Mouse (Mus musculus) frontal cortex, adult (tissue): Measurements from ENCODE around the gene Hist1h2ac.
"Not testable (repeated sequence)": the region's sequence is repeated elsewhere in the genome, so short reads cannot be mapped to it uniquely, and the experiment has no call there.

Experiments used
- ATAC-seq: cut with Nextera tagmentation; 2 replicates; pipeline ENCODE4 v1.9.2; 2017; ENCODE audit warnings: mild to moderate bottlenecking, moderate library complexity, mixed read lengths; ENCODE audit not compliant: low TSS enrichment

Hist1h2ac gene

DNA sequence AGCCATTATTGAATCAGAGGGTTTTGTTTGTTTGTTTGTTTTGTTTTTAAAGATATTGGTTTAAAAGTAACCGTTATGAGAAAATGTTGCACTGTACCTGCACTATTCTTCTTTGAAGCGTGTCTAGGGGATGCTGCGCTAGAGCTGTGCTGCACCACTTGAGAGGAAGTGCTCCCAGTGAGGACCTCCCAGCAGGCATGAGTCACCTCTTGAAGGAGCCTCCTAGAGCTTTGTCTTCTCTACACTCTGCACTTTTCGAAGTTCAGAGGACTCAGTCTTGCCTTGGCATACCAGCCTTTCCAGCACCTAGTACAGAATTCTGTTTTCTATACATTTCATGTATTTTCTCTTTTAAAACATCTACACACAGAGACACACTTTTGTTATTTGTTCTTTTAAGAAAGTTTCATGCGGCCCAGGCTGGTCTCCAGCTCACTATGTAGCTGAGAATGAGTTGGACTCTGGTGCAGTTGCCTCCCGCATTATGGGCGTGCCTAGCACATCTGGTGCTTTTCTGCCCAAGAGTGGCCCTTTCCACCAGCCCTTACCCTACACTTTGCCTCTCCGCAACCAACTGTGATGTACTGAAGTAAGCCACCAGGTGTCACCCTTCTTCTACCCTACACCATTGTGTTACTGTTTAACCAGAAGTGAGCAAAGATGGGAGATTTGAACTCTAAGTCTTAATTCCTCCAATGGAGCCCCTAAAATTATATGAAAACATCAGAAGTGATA lies 17.2 kb upstream of the Hist1h2ac start:
- peak; percentile 66 for ATAC-seq

GRCm38 (mm10) chr13:23699767-23700166 lies 16.0 kb upstream of the Hist1h2ac start:
- no peak for ATAC-seq

- ATAC-seq: no peak
These were observed 15.2 kb upstream of the Hist1h2ac start for GRCm38 (mm10) chr13:23698996-23699395.

DNA sequence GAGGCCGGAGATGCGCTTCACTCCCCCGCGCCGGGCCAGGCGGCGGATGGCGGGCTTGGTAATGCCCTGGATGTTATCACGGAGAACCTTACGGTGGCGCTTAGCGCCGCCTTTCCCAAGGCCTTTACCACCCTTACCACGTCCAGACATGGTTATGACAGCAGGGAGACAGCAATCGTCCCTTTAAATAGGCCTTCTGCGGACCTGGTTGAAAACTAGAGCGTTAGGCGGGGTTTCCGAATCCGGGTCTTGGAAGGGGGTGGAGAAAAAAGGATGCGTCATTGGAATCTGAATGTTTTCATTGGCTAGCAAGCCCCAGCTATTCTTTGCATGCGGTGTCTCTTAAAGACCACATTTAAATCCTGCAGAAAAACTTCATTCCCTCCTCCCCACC lies 14.5 kb upstream of the Hist1h2ac start, which contains the start of gene Hist1h4c:
TSS of gene Hist1h4c (minus strand) at position 155 of the 394 bp plus-strand sequence.
- ATAC-seq: peak; percentile 97

GRCm38 (mm10) chr13:23697491-23698299 lies 13.9 kb upstream of the Hist1h2ac start:
- peak; percentile 48 for ATAC-seq

- ATAC-seq: no peak
These were observed 12.3 kb upstream of the Hist1h2ac start for GRCm38 (mm10) chr13:23696061-23696474.

DNA sequence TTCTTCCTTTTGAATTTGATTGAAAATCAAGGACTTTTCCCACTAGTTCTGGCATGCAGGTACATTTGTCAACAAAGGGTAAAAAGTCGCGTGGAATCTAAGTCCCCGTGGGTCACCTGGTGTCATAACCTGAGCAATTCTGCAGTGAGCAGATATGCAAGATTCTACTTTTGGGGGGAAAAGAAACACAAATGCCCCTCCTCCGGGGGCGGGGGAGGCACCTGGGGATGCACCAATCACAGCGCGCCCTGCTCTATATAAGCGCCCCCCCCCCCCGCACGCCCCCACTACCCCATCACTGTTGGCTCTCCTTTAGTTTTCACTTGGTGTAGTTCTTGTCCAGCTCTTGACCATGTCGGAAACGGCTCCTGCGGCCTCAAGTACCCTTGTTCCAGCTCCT lies 11.8 kb upstream of the Hist1h2ac start, which contains the start of gene Hist1h1t:
TSS of gene Hist1h1t (plus strand) at position 301 of the 400 bp plus-strand sequence.
- no peak for ATAC-seq

DNA sequence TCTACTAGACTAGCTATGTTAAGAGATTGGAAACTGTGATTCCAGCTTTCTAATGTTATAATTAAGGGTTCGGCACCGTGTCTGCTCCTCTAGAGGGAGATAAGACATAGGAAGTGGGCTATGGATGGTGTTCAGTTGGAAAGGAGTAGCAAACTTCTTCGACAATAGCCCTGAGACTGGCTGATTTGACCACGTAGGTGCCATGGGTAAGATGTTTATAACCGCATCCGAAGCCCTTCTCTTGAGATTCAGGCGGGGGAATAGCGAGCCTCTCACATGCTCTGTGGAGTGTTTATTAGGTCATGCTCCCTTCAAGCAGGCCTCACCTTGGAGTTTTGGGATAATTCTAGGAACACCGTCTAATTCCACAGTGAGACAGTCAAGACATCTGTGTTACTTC lies 11.2 kb upstream of the Hist1h2ac start:
- ATAC-seq: no peak

DNA sequence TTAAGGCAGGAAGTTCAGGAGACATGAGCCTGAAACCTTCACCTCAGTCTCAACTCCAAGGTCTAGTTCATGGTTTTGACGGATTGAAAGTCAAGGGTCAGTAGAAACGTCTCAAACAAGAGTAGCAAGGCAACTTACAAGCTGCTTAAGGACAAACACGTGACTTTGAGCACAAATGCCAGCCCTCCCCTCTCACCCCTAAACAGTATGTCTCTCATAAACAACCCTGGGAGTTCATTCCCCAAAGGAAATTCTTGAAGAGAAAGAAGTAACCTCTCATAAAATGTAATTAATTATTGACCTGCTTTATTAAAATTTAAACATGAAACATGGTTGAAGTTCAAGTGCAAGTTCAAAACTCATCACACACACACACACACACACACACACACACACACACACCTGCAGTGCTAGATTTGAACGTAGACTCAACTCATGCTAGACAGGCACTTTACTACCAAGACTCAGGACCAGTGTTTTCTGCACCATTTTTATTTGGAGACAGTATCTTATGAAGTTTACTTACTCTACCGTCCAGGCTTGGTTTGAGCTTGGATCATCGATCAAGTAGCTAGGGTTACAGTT lies 10.2 kb upstream of the Hist1h2ac start:
- ATAC-seq: no peak

DNA sequence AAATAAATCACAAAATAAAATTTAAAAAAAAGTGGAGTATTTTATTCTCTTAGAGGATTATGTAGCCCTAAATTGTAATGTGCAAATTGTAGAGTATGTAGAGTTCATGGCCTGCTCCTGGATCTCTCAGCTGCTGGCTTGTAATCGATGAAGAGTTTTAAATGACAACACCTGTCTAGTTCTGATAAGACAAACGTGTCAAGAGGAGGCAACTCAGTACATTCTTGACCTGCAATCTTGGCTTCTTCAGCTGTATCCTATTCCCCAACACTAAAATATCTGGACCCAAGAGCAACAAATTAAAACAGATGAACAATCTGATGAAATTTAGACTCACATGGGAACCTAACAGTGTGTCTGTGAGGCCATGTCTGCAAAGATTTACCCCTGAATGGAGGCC lies 5.7 kb upstream of the Hist1h2ac start:
- no peak for ATAC-seq

DNA sequence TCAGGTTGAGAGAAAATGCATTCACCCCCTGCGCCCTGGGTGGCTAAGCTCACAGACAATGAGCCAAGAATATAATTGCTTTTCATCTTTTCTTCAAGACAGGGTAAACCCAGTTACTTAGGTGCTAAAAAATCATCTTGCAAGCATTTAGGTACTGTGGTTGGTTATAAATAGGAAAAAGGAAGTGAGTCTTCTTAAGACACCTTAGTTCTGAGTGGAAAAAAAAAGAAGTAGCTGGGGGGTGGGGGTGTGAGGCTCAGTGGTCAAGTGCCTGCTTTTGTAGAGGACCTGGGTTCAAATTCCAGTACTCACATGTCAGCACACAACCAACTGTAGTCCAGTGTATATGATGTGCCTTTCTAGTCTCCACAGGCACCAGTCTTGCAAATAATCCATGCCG lies 5.2 kb upstream of the Hist1h2ac start:
- ATAC-seq: no peak

- ATAC-seq: no peak
These were observed 4.2 kb upstream of the Hist1h2ac start for GRCm38 (mm10) chr13:23687907-23688306.

DNA sequence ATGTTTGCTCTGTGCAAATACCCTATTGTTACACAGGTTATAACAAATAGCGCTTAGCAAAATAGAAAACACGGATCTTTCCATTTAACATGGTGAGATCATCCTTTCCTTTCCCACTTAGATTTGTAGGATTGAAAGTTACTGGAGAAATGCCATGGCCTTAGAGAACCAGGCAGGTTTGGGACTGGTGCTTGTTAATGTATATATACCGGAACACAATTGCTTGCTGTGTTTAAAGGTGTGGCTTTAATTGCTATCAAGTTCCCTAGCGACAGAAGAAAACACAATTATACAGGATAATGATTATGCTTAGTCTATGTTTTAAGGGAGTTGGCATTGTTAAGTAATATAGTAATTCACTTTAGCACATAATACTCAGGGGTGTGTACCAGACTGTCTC lies 3.4 kb upstream of the Hist1h2ac start:
- ATAC-seq: no peak

- ATAC-seq: no peak
These were observed 2.2 kb upstream of the Hist1h2ac start for GRCm38 (mm10) chr13:23685966-23686365.

GRCm38 (mm10) chr13:23685121-23685861 lies 1.5 kb upstream of the Hist1h2ac start:
- no peak for ATAC-seq

DNA sequence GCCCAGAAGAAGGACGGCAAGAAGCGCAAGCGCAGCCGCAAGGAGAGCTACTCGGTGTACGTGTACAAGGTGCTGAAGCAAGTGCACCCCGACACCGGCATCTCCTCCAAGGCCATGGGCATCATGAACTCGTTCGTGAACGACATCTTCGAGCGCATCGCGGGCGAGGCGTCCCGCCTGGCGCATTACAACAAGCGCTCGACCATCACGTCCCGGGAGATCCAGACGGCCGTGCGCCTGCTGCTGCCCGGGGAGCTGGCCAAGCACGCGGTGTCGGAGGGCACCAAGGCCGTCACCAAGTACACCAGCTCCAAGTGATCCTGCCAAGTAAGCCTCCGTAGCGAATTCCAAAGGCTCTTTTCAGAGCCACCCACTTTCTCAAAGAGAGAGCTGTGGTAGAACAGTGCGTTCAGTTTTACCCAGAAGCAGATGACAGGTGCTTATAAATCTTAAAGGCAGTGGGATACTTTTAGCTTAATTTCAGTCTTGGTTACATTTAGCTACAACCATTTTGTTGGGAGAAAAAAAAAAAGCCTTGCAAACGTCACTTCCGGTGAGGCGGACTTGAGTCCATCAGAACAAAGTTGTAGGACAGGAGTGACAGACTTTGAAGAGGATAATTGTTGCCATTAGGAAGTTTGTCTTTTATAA lies 672 bp upstream of the Hist1h2ac start:
- ATAC-seq: peak; percentile 69

GRCm38 (mm10) chr13:23682947-23683754 lies 597 bp downstream of the Hist1h2ac start:
- not testable (repeated sequence) for ATAC-seq

- ATAC-seq: no peak
These were observed 1.2 kb downstream of the Hist1h2ac start for GRCm38 (mm10) chr13:23682623-23682946.

- no peak for ATAC-seq
These were observed 1.7 kb downstream of the Hist1h2ac start for GRCm38 (mm10) chr13:23681990-23682582.

- no peak for ATAC-seq
These were observed 21.2 kb downstream of the Hist1h2ac start for GRCm38 (mm10) chr13:23662536-23662935.
